ENCODE assay signal across 25 mouse cellular contexts in the genomic region with DNA sequence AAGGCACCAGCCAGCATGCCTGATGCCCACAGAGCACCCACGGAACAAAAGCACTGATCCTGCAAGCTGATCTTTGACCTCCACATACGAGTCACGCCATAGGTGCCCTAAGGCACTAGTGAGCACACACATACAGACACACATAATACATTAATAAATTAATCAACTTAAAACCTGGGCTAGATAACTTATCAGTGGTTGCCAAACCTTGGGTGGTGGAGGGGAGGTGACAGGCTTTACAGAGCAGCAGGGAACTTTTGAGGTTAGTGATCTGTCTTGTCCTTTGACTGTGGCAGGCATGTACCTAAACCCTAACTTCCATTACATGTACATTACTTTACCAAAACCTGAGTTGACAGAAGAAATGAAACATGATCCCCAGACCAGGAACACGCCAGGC. TPM values are rescaled to one million over a fixed set of nuclear protein-coding genes. Genes with fewer than 3 reads are reported as not detected.
DNase-seq lines count a peak whose midpoint lies in the region; ATAC-seq lines count a peak whose summit lies in the region.
"Had no signal": no experiment of that assay in that cellular context is flagged by ENCODE, and none has a peak within 500 bp of the region (broad histone marks: within the 10 kb centered on the region; RNA-seq: fewer than 3 reads in every experiment).

No protein-coding gene starts in this region.

- peaks cover 53% of the 10 kb centered on the region for H3K4me1 ChIP-seq in erythroblast, embryonic 14.5 days (ENCODE audit: control insufficient read depth)
- peaks cover 50% of the 10 kb centered on the region for H3K4me1 ChIP-seq in liver, embryonic 13.5 days (replicated peaks)
- peaks cover 15% of the 10 kb centered on the region for H3K4me1 ChIP-seq in neural tube, embryonic 15.5 days
- H3K4me1 ChIP-seq: limb, embryonic 10.5 days had no signal

- peak; percentile 54 for DNase-seq in c-Kit-positive CD71-positive TER-119-positive erythroid progenitor cells, embryonic 14.5 days (ENCODE audit: low spot score)
- DNase-seq in liver, embryonic 13.5 days: peak; percentile 45
- DNase-seq in spleen, postnatal 4 days (ENCODE audit: low spot score in 2 of 2): no peak
- no peak for DNase-seq in layer of hippocampus, adult 11-12 months (ENCODE audit: low spot score)
- DNase-seq: adrenal gland, postnatal 36 days; cerebellum, adult 9-10 months; gastrocnemius, postnatal 14 days; heart, adult 2 months; heart, postnatal 4 days; kidney, adult 8-10 months; kidney, postnatal 10 days; layer of hippocampus, adult 9-11 months had no signal

- peak; percentile 91 for ATAC-seq in liver, embryonic 13.5 days (ENCODE audit: low read depth)
- peak; percentile 52 for ATAC-seq in megakaryocyte progenitor cell, adult 5-6 weeks (replicated peaks; ENCODE audit: poor library complexity)
- ATAC-seq in neural tube, embryonic 15.5 days (ENCODE audit: low FRiP score): no peak
- ATAC-seq: CD4-positive, CD25-positive, alpha-beta regulatory T cell, adult 4 months; forebrain, embryonic 14.5 days; intestine, embryonic 16.5 days had no signal

- H3K27me3 ChIP-seq in erythroblast, embryonic 14.5 days (ENCODE audit: control insufficient read depth): no peaks in the 10 kb centered on the region
- no peaks in the 10 kb centered on the region for H3K27me3 ChIP-seq in liver, embryonic 13.5 days
- no peaks in the 10 kb centered on the region for H3K27me3 ChIP-seq in neural tube, embryonic 15.5 days (replicated peaks)
- H3K27me3 ChIP-seq: heart, embryonic 12.5 days; hindbrain, embryonic 13.5 days; limb, embryonic 15.5 days; lung, embryonic 15.5 days; midbrain, embryonic 12.5 days; neural tube, embryonic 13.5 days had no signal

- peak overlapping the region; percentile 41 for H3K4me2 ChIP-seq in liver, embryonic 13.5 days
- no peak overlapping the region for H3K4me2 ChIP-seq in neural tube, embryonic 15.5 days
- H3K4me2 ChIP-seq: heart, embryonic 12.5 days; hindbrain, embryonic 13.5 days; limb, embryonic 15.5 days; lung, embryonic 15.5 days; midbrain, embryonic 12.5 days; neural tube, embryonic 13.5 days had no signal

- 35% methylated on average over 4 of the region's 4 CpGs for WGBS in liver, embryonic 13.5 days (ENCODE audit: insufficient replicate concordance)
- WGBS in neural tube, embryonic 15.5 days: 81% methylated on average over 4 of the region's 4 CpGs

- peak overlapping the region; percentile 16; the same call in 1 of the 2 replicates for H3K9ac ChIP-seq in liver, embryonic 13.5 days
- H3K9ac ChIP-seq in neural tube, embryonic 15.5 days (replicated peaks): no peak overlapping the region
- H3K9ac ChIP-seq: heart, embryonic 12.5 days; hindbrain, embryonic 13.5 days; limb, embryonic 15.5 days; lung, embryonic 15.5 days; midbrain, embryonic 12.5 days; neural tube, embryonic 13.5 days had no signal

- peak overlapping the region; percentile 55; the same call in 1 of the 2 replicates for H3K27ac ChIP-seq in liver, embryonic 13.5 days
- no peak overlapping the region for H3K27ac ChIP-seq in neural tube, embryonic 15.5 days (replicated peaks)
- H3K27ac ChIP-seq: heart, adult 2 months; hindbrain, embryonic 13.5 days; limb, embryonic 10.5 days; limb, embryonic 15.5 days; lung, embryonic 15.5 days; midbrain, embryonic 12.5 days; neural tube, embryonic 13.5 days had no signal

- H3K36me3 ChIP-seq in erythroblast, embryonic 14.5 days (ENCODE audit: control insufficient read depth): peaks cover 39% of the 10 kb centered on the region
- peaks cover 2% of the 10 kb centered on the region; the same call in 1 of the 2 replicates for H3K36me3 ChIP-seq in liver, embryonic 13.5 days
- no peaks in the 10 kb centered on the region for H3K36me3 ChIP-seq in neural tube, embryonic 15.5 days
- H3K36me3 ChIP-seq: limb, embryonic 10.5 days; limb, embryonic 15.5 days; lung, embryonic 15.5 days; midbrain, embryonic 12.5 days had no signal

- no peaks in the 10 kb centered on the region for H3K9me3 ChIP-seq in erythroblast, embryonic 14.5 days (ENCODE audit: control insufficient read depth, low read length)
- H3K9me3 ChIP-seq in liver, embryonic 13.5 days (replicated peaks): no peaks in the 10 kb centered on the region
- H3K9me3 ChIP-seq in neural tube, embryonic 15.5 days (replicated peaks): no peaks in the 10 kb centered on the region
- H3K9me3 ChIP-seq: heart, embryonic 12.5 days; hindbrain, embryonic 13.5 days; limb, embryonic 10.5 days; limb, embryonic 15.5 days; lung, embryonic 15.5 days; midbrain, embryonic 12.5 days; neural tube, embryonic 13.5 days had no signal

- peak overlapping the region; percentile 34 for H3K4me3 ChIP-seq in erythroblast, embryonic 14.5 days (replicated peaks)
- H3K4me3 ChIP-seq in liver, embryonic 13.5 days (replicated peaks): no peak overlapping the region
- H3K4me3 ChIP-seq in neural tube, embryonic 15.5 days (replicated peaks): no peak overlapping the region
- H3K4me3 ChIP-seq: heart, adult 2 months; heart, embryonic 12.5 days; hindbrain, embryonic 13.5 days; limb, embryonic 10.5 days; limb, embryonic 15.5 days; lung, embryonic 15.5 days; midbrain, embryonic 12.5 days; neural tube, embryonic 13.5 days had no signal

RNA-seq across cellular contexts. Expression of a gene that starts 22.5 kb away (rescaled TPM):
- 0.60 and 0.96 TPM in 2 replicates for polyA plus RNA-seq in erythroblast, embryonic 14.5 days (2012)
- 14.0 and 14.3 TPM in 2 replicates for polyA plus RNA-seq in liver, embryonic 13.5 days (2015; fragmentation: Nextera tagmentation; extraction: Ambion mirVana)
- total RNA-seq in megakaryocyte progenitor cell, adult 5-6 weeks (2015): 10.7 and 21.3 TPM in 2 replicates
- total RNA-seq in megakaryocyte progenitor cell, adult 5-6 weeks (2017): 11.6 and 13.0 TPM in 2 replicates
- 15.3 and 16.9 TPM in 2 replicates for polyA plus RNA-seq in neural tube, embryonic 15.5 days (2015; fragmentation: Nextera tagmentation; extraction: Ambion mirVana)

RNA-seq across cellular contexts. Expression of a gene that starts 44.6 kb away (rescaled TPM):
- not detected in 2 replicates for polyA plus RNA-seq in erythroblast, embryonic 14.5 days (2012)
- polyA plus RNA-seq in liver, embryonic 13.5 days (2015; fragmentation: Nextera tagmentation; extraction: Ambion mirVana): 2.5 TPM in 2 replicates
- not detected in 2 replicates for total RNA-seq in megakaryocyte progenitor cell, adult 5-6 weeks (2015)
- total RNA-seq in megakaryocyte progenitor cell, adult 5-6 weeks (2017): 0.17 TPM in 1 of 2 replicates, not detected in the other
- polyA plus RNA-seq in neural tube, embryonic 15.5 days (2015; fragmentation: Nextera tagmentation; extraction: Ambion mirVana): 3.5 and 3.7 TPM in 2 replicates
- total RNA-seq: gastrocnemius, postnatal 14 days; heart, adult 2 months; heart, postnatal 4 days had no signal

RNA-seq across cellular contexts. Expression of a gene that starts 47.9 kb away (rescaled TPM):
- 2.7 and 3.8 TPM in 2 replicates for polyA plus RNA-seq in erythroblast, embryonic 14.5 days (2012)
- polyA plus RNA-seq in liver, embryonic 13.5 days (2015; fragmentation: Nextera tagmentation; extraction: Ambion mirVana): 40.2 and 46.7 TPM in 2 replicates
- 74.1 and 84.7 TPM in 2 replicates for total RNA-seq in megakaryocyte progenitor cell, adult 5-6 weeks (2015)
- 61.0 and 61.8 TPM in 2 replicates for total RNA-seq in megakaryocyte progenitor cell, adult 5-6 weeks (2017)
- 253 and 287 TPM in 2 replicates for polyA plus RNA-seq in neural tube, embryonic 15.5 days (2015; fragmentation: Nextera tagmentation; extraction: Ambion mirVana)

RNA-seq across cellular contexts. Expression of a gene that starts 48.8 kb away (rescaled TPM):
- polyA plus RNA-seq in erythroblast, embryonic 14.5 days (2012): 0.27 and 0.42 TPM in 2 replicates
- 57.0 and 59.8 TPM in 2 replicates for polyA plus RNA-seq in liver, embryonic 13.5 days (2015; fragmentation: Nextera tagmentation; extraction: Ambion mirVana)
- total RNA-seq in megakaryocyte progenitor cell, adult 5-6 weeks (2015): 60.1 and 76.3 TPM in 2 replicates
- 91.0 and 99.4 TPM in 2 replicates for total RNA-seq in megakaryocyte progenitor cell, adult 5-6 weeks (2017)
- 82.6 and 85.3 TPM in 2 replicates for polyA plus RNA-seq in neural tube, embryonic 15.5 days (2015; fragmentation: Nextera tagmentation; extraction: Ambion mirVana)

Comparison
In these comparisons a context has a peak if more than half of its experiments do, and no peak if none do; other contexts are left out.
1. DNase-seq: peak in c-Kit-positive CD71-positive TER-119-positive erythroid progenitor cells, embryonic 14.5 days (single experiment) and liver, embryonic 13.5 days (single experiment); none in spleen, postnatal 4 days (0 of 2) and layer of hippocampus, adult 11-12 months (single experiment).